Mouse (Mus musculus) forebrain, embryonic 12.5 days (tissue): ENCODE data around the gene Farsb. TPM values are rescaled to one million over a fixed set of nuclear protein-coding genes. Genes with fewer than 3 reads are reported as not detected.

Experiments used
- ATAC-seq: fragments of 200-750 bp; cut with Nextera tagmentation; 2 replicates; pipeline ENCODE4 v1.8.0; 2017; ENCODE audit warnings: moderate TSS enrichment; ENCODE audit not compliant: low FRiP score
- H3K27ac ChIP-seq: fragments of 300-500 bp; sonication (generic); 2 replicates; pipeline ENCODE4 v1.5.1; 2016; ENCODE audit warnings: mild to moderate bottlenecking
- H3K27me3 ChIP-seq: fragments of 300-500 bp; sonication (generic); 2 replicates; pipeline ENCODE4 v1.6.1; 2016; ENCODE audit warnings: mild to moderate bottlenecking
- H3K36me3 ChIP-seq: fragments of 300-500 bp; sonication (generic); replicated peaks from 2 replicates; pipeline ENCODE4 v1.6.1; 2016; ENCODE audit warnings: mild to moderate bottlenecking
- H3K4me1 ChIP-seq: fragments of 300-500 bp; sonication (generic); 2 replicates; pipeline ENCODE4 v1.6.1; 2016
- H3K4me2 ChIP-seq: fragments of 300-500 bp; sonication (generic); 2 replicates; pipeline ENCODE4 v1.6.1; 2016; ENCODE audit warnings: mild to moderate bottlenecking, moderate library complexity
- H3K4me3 ChIP-seq: fragments of 300-500 bp; sonication (generic); replicated peaks from 2 replicates; pipeline ENCODE4 v1.5.1; 2016; ENCODE audit warnings: mild to moderate bottlenecking
- H3K9ac ChIP-seq: fragments of 300-500 bp; sonication (generic); 2 replicates; pipeline ENCODE4 v1.6.1; 2016; ENCODE audit warnings: mild to moderate bottlenecking
- H3K9me3 ChIP-seq: fragments of 300-500 bp; sonication (generic); 2 replicates; pipeline ENCODE4 v1.6.1; 2016
- WGBS: fragments of 180-500 bp; shearing (Covaris S2); methylation state at CpG from one replicate; pipeline ENCODE4 v1.1.7; 2016; 5-methylcytosine and 5-hydroxymethylcytosine counted together
- polyA plus RNA-seq: library from polyadenylated mRNA; unstranded; fragments of >200 nt; fragmentation: Nextera tagmentation; extraction: Ambion mirVana; gene quantifications from 2 replicates; pipeline ENCODE4 v1.2.1, GENCODE M21; 2016

The Farsb gene
- 136 and 139 TPM in 2 replicates for polyA plus RNA-seq

GRCm38 (mm10) chr1:78488752-78489492 lies at the start of gene Farsb:
TSS of gene Farsb (minus strand) at chr1:78488897.
- Histone ChIP-seq H3K9me3 (no peaks in the 10 kb centered on the region), H3K4me2 (peak within 1 kb of the TSS; percentile 90), H3K4me3 (peak within 1 kb of the TSS; percentile 96), H3K27ac (0 out of 2 replicates have a peak within 1 kb of the TSS, but pooled peaks have one; percentile 36), H3K27me3 (peaks cover 3% of the 10 kb centered on the region; the same call in 1 of the 2 replicates), H3K36me3 (no peaks in the 10 kb centered on the region), H3K4me1 (peaks cover 20% of the 10 kb centered on the region), H3K9ac (peak within 1 kb of the TSS; percentile 79)
- under 1% methylated on average over 31 of the region's 31 CpGs for WGBS
- peak; percentile 98 for ATAC-seq

GRCm38 (mm10) chr1:78538396-78538795 lies 49.7 kb upstream of the Farsb start:
- 57% methylated on average over 5 of the region's 5 CpGs for WGBS
- Histone ChIP-seq H3K4me3 (no peak overlapping the region), H3K36me3 (no peaks in the 10 kb centered on the region), H3K9me3 (no peaks in the 10 kb centered on the region), H3K27ac (no peak overlapping the region), H3K4me2 (no peak overlapping the region), H3K27me3 (peaks cover 4% of the 10 kb centered on the region; the same call in 1 of the 2 replicates), H3K9ac (no peak overlapping the region), H3K4me1 (peaks cover 5% of the 10 kb centered on the region; the same call in 1 of the 2 replicates)
- no peak for ATAC-seq

DNA sequence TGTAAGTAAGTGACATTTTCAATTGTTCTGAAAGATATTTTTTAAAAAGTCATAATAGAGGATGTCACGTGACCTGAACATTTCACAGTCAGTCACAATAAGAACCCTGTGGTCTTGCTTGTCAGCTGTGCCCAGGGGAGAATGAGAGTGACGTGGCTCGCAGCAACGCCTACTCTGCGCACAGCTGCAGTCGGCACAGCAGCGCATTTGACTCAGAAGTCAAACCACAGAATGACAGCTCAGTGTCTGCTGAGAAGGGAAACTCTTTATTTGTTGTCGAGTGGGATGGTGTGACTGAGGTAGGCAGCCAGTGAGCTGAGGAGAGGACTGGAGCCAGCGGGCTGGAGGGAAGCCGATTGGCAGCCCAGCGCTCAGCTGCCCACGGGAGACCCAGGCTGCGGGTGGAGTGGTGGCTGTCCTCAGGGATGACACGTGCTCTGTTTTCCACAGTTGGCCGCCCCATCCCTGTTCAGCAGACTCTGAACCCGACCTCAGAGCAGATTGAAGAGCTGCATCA lies 48.9 kb upstream of the Farsb start:
- peaks cover 5% of the 10 kb centered on the region; the same call in 1 of the 2 replicates for H3K4me1 ChIP-seq
- WGBS: 38% methylated on average over 16 of the region's 16 CpGs
- no peak overlapping the region for H3K27ac ChIP-seq
- peak overlapping the region; percentile 21 for H3K4me3 ChIP-seq
- peaks cover 4% of the 10 kb centered on the region; the same call in 1 of the 2 replicates for H3K27me3 ChIP-seq
- no peaks in the 10 kb centered on the region for H3K36me3 ChIP-seq
- peak overlapping the region; percentile 44; the same call in 1 of the 2 replicates for H3K9ac ChIP-seq
- no peaks in the 10 kb centered on the region for H3K9me3 ChIP-seq
- peak; percentile 65; the same call in 1 of the 2 replicates for ATAC-seq
- H3K4me2 ChIP-seq: peak overlapping the region; percentile 50

- peaks cover 4% of the 10 kb centered on the region; the same call in 1 of the 2 replicates for H3K27me3 ChIP-seq
- 40% methylated on average over 19 of the region's 19 CpGs for WGBS
- H3K27ac ChIP-seq: no peak overlapping the region
- H3K4me3 ChIP-seq: no peak overlapping the region
- peaks cover 5% of the 10 kb centered on the region; the same call in 1 of the 2 replicates for H3K4me1 ChIP-seq
- H3K9me3 ChIP-seq: no peaks in the 10 kb centered on the region
- no peak overlapping the region for H3K4me2 ChIP-seq
- ATAC-seq: no peak
- H3K36me3 ChIP-seq: no peaks in the 10 kb centered on the region
- no peak overlapping the region for H3K9ac ChIP-seq
These were observed 47.8 kb upstream of the Farsb start for GRCm38 (mm10) chr1:78536310-78537164.

DNA sequence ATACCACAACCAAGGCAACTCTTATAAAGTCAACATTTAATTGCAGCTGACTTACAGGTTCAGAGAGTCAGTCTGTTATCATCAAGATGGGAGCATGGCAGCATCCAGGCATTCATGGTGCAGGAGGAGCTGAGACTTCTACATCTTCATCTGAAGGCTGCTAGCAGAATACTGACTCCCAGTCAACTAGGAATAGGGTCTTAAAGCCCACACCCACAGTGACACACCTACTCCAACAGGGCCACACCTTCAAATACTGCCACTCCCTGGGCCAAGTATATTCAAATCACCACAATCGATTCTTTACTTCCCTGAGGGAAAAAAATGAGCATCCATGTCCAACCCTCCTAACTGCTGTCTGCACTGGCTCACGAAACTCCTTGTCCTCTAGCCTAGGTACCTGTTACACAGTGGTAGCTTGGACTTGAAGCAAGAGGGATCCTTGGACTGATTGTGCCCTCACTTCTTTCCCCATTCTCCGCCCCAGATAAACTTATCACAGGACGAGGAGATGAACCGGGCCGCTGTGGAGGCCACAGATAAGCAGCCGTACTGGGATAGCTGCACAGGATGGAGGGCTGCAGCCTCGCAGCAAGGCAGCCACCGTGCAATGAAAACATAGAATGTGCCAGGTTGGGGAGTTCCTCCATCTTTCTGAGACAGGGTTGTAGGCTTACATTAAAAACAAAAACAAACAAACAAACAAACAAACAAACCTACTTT lies 45.9 kb upstream of the Farsb start:
- no peak for ATAC-seq
- Histone ChIP-seq H3K9ac (no peak overlapping the region), H3K4me3 (no peak overlapping the region), H3K4me1 (peaks cover 5% of the 10 kb centered on the region; the same call in 1 of the 2 replicates), H3K4me2 (no peak overlapping the region), H3K36me3 (no peaks in the 10 kb centered on the region), H3K27ac (no peak overlapping the region), H3K9me3 (no peaks in the 10 kb centered on the region), H3K27me3 (peaks cover 4% of the 10 kb centered on the region; the same call in 1 of the 2 replicates)
- 91% methylated on average over 9 of the region's 9 CpGs for WGBS

DNA sequence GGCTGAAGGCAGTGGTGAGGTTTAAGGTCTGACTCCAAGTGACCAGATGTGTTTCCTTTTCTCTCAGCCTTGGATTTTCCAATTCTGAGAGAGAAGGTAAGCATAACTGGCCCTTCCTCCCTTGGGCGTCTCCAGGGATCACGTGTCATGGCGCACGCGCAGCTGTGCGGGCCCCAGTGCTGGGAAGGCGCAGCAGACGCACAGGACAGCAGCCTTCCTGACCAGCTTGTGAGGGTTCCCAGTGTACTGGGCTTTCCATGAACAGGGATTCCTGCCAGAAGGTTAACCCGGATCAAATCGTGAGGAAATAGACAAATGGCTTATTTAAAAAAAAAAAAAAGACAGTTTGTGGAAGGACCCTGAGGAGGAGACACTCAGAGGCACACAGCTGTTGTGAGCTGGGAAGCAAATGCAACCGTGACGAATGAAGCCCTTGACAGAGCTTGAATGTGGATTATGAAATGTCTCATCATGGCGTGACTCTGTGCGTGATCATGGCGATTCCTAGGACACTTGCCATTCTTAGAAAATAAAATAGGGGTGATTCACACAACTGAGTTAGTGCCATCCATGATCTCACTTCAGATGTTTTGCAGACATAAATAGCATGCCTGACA lies 43.6 kb upstream of the Farsb start:
- no peak overlapping the region for H3K4me3 ChIP-seq
- H3K27ac ChIP-seq: no peak overlapping the region
- WGBS: 88% methylated on average over 15 of the region's 15 CpGs
- no peaks in the 10 kb centered on the region for H3K9me3 ChIP-seq
- no peak overlapping the region for H3K9ac ChIP-seq
- H3K36me3 ChIP-seq: no peaks in the 10 kb centered on the region
- H3K27me3 ChIP-seq: peaks cover 4% of the 10 kb centered on the region; the same call in 1 of the 2 replicates
- H3K4me1 ChIP-seq: no peaks in the 10 kb centered on the region
- no peak overlapping the region for H3K4me2 ChIP-seq
- no peak for ATAC-seq

DNA sequence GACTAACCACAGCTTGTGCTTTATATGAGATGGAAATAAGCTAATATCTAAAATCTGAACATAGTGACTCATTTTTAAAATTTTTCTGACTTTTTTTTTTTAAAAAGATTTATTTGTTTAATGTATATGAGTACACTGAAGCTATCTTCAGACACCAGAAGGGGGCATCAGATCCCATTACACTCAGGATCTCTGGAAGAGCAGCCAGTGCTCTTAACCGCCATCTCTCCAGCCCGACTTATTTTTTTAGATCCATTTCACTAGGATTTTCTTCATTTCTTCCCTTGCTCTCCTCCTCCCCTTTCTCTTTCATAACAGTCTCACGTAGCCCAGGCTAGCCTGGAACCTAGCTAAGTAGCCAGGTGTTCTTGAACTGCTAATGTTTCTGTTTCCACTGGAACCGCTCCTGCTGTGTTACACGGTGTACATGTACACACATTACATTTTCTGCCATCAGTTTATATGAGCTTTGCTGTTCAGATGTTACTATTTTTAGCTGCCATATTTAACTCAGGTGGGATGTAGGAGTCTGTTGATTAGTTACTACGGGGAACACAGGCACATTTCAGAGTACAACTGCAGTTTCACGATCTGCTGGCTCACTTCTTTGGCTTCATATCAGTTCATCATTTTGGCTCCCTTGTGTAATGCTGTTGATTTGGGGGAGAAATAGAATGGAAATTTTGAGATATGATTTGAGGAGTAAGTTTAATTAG lies 42.0 kb upstream of the Farsb start:
- ATAC-seq: no peak

GRCm38 (mm10) chr1:78529011-78529410 lies 40.3 kb upstream of the Farsb start:
- H3K4me3 ChIP-seq: no peak overlapping the region
- WGBS: 93% methylated on average over 8 of the region's 8 CpGs
- H3K9ac ChIP-seq: no peak overlapping the region

More for the DNA sequence above, 42.0 kb upstream of the Farsb start:
- H3K9ac ChIP-seq: no peak overlapping the region
- H3K4me2 ChIP-seq: no peak overlapping the region
- 79% methylated on average over 7 of the region's 7 CpGs for WGBS
- H3K36me3 ChIP-seq: no peaks in the 10 kb centered on the region
- no peak overlapping the region for H3K4me3 ChIP-seq
- no peaks in the 10 kb centered on the region for H3K4me1 ChIP-seq
- H3K9me3 ChIP-seq: no peaks in the 10 kb centered on the region
- H3K27me3 ChIP-seq: peaks cover 4% of the 10 kb centered on the region; the same call in 1 of the 2 replicates
- no peak overlapping the region for H3K27ac ChIP-seq

GRCm38 (mm10) chr1:78528356-78528755 lies 39.7 kb upstream of the Farsb start:
- Histone ChIP-seq H3K27me3 (no peaks in the 10 kb centered on the region), H3K9me3 (no peaks in the 10 kb centered on the region), H3K4me2 (no peak overlapping the region), H3K9ac (no peak overlapping the region), H3K27ac (no peak overlapping the region), H3K4me3 (no peak overlapping the region), H3K4me1 (no peaks in the 10 kb centered on the region), H3K36me3 (no peaks in the 10 kb centered on the region)
- no peak for ATAC-seq
- 94% methylated on average over 3 of the region's 3 CpGs for WGBS

More at GRCm38 (mm10) chr1:78529011-78529410, 40.3 kb upstream of the Farsb start:
- Histone ChIP-seq H3K27me3 (no peaks in the 10 kb centered on the region), H3K27ac (no peak overlapping the region), H3K36me3 (no peaks in the 10 kb centered on the region), H3K9me3 (no peaks in the 10 kb centered on the region), H3K4me1 (no peaks in the 10 kb centered on the region), H3K4me2 (no peak overlapping the region)
- no peak for ATAC-seq

GRCm38 (mm10) chr1:78525189-78525886 lies 36.6 kb upstream of the Farsb start:
- H3K27ac ChIP-seq: no peak overlapping the region
- H3K27me3 ChIP-seq: no peaks in the 10 kb centered on the region
- H3K4me3 ChIP-seq: no peak overlapping the region
- H3K4me1 ChIP-seq: no peaks in the 10 kb centered on the region
- no peak for ATAC-seq
- H3K4me2 ChIP-seq: no peak overlapping the region
- no peaks in the 10 kb centered on the region for H3K9me3 ChIP-seq
- H3K9ac ChIP-seq: no peak overlapping the region
- 51% methylated on average over 23 of the region's 23 CpGs for WGBS
- H3K36me3 ChIP-seq: no peaks in the 10 kb centered on the region
